In the genomic region with DNA sequence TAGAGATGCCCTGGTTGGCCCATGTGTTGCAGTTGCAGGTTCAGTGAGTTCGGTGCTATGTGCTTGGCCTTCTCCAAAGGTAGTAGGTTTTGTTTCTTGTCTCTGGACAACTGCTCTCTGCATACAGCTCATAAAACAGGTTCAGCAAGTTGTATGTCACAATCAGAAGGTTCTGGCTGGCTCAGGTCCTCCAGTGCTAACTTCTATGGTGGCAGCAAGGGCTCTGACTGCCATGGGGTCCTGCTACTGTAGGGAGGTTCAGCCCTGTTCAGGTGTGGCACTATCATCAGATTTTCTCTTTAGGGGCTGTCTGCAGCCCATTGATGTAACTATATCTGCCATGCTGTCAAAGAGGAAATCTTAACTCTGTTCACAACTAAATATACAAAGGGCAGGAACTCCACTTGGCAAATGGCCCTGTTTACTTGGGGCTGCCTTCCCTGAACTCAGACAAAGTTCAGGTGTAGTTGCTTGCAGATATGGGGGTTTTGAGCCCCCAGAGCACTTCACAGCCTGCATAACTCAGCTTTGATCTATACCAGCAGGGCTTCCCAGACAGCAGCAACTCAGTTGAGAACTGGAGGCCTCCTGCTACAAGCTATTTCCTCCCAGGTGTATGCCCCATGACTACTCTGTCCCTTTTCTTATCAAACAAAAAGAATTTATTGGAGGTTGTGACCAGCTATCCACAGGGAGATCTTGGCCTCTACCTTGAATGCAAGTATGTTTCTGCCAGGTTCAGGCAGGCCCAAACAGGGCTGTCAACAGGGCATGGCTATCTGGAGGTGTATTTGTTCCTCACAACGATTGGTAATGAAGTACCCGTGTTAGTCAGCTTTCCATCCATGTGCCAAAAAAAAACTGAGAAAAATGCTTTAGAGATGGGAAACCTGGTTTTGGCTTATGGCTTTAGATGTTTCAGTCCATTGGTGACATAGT, we compare ENCODE assay signal across 17 mouse cellular contexts. TPM values are rescaled to one million over a fixed set of nuclear protein-coding genes. Genes with fewer than 3 reads are reported as not detected.
DNase-seq lines count a peak whose midpoint lies in the region; ATAC-seq and TF ChIP-seq lines count a peak whose summit lies in the region.
"Had no signal": no experiment of that assay in that cellular context is flagged by ENCODE, and none has a peak within 500 bp of the region (broad histone marks: within the 10 kb centered on the region; RNA-seq: fewer than 3 reads in every experiment).

No protein-coding gene starts in this region.

- no peaks in the 10 kb centered on the region for H3K9me3 ChIP-seq in kidney, embryonic 15.5 days (replicated peaks)
- no peaks in the 10 kb centered on the region for H3K9me3 ChIP-seq in midbrain, embryonic 15.5 days
- H3K9me3 ChIP-seq in forebrain, postnatal 0 days (ENCODE audit: low read length) = no peaks in the 10 kb centered on the region
- no peaks in the 10 kb centered on the region for H3K9me3 ChIP-seq in midbrain, embryonic 11.5 days (ENCODE audit: control insufficient read depth, low read length)
- H3K9me3 ChIP-seq: midbrain, embryonic 10.5 days; neural tube, embryonic 15.5 days had no signal

- no peak for TF ChIP-seq CTCF in forebrain, postnatal 0 days (IDR thresholded peaks at IDR 0.05; ENCODE audit: low read depth)

- no peak overlapping the region for H3K4me3 ChIP-seq in kidney, embryonic 15.5 days (replicated peaks)
- H3K4me3 ChIP-seq in midbrain, embryonic 15.5 days = no peak overlapping the region
- H3K4me3 ChIP-seq in forebrain, postnatal 0 days (ENCODE audit: low read depth, low read length) = no peak overlapping the region
- H3K4me3 ChIP-seq in midbrain, embryonic 11.5 days (ENCODE audit: low read depth, low read length) = no peak overlapping the region
- H3K4me3 ChIP-seq: midbrain, embryonic 10.5 days; neural tube, embryonic 15.5 days had no signal

- no peaks in the 10 kb centered on the region for H3K36me3 ChIP-seq in kidney, embryonic 15.5 days
- no peaks in the 10 kb centered on the region for H3K36me3 ChIP-seq in midbrain, embryonic 15.5 days (replicated peaks)
- H3K36me3 ChIP-seq in forebrain, postnatal 0 days (ENCODE audit: insufficient read depth) = no peaks in the 10 kb centered on the region
- no peaks in the 10 kb centered on the region for H3K36me3 ChIP-seq in midbrain, embryonic 11.5 days (ENCODE audit: control insufficient read depth, insufficient read depth, low read length)
- H3K36me3 ChIP-seq: midbrain, embryonic 10.5 days; neural tube, embryonic 15.5 days had no signal

- H3K27ac ChIP-seq in kidney, embryonic 15.5 days = peak overlapping the region; percentile 27; the same call in 1 of the 2 replicates
- H3K27ac ChIP-seq in midbrain, embryonic 15.5 days = no peak overlapping the region
- H3K27ac ChIP-seq in forebrain, postnatal 0 days (ENCODE audit: low read depth, low read length) = no peak overlapping the region
- no peak overlapping the region for H3K27ac ChIP-seq in midbrain, embryonic 11.5 days (ENCODE audit: low read depth, low read length)
- H3K27ac ChIP-seq: liver, embryonic 14.5 days; midbrain, embryonic 10.5 days; neural tube, embryonic 15.5 days had no signal

- H3K9ac ChIP-seq in kidney, embryonic 15.5 days = no peak overlapping the region
- no peak overlapping the region for H3K9ac ChIP-seq in midbrain, embryonic 15.5 days
- H3K9ac ChIP-seq in forebrain, postnatal 0 days = no peak overlapping the region
- no peak overlapping the region for H3K9ac ChIP-seq in midbrain, embryonic 11.5 days (ENCODE audit: low read length)
- H3K9ac ChIP-seq: liver, embryonic 14.5 days; neural tube, embryonic 15.5 days had no signal

- no peaks in the 10 kb centered on the region for H3K4me1 ChIP-seq in kidney, embryonic 15.5 days
- no peaks in the 10 kb centered on the region for H3K4me1 ChIP-seq in midbrain, embryonic 15.5 days
- H3K4me1 ChIP-seq in forebrain, postnatal 0 days (ENCODE audit: insufficient read depth) = no peaks in the 10 kb centered on the region
- no peaks in the 10 kb centered on the region for H3K4me1 ChIP-seq in midbrain, embryonic 11.5 days (ENCODE audit: control insufficient read depth, insufficient read depth, low read length)
- H3K4me1 ChIP-seq: midbrain, embryonic 10.5 days; neural tube, embryonic 15.5 days had no signal

- no peak overlapping the region for H3K4me2 ChIP-seq in kidney, embryonic 15.5 days
- H3K4me2 ChIP-seq in midbrain, embryonic 15.5 days = no peak overlapping the region
- H3K4me2 ChIP-seq in forebrain, postnatal 0 days (ENCODE audit: low read depth) = no peak overlapping the region
- no peak overlapping the region for H3K4me2 ChIP-seq in midbrain, embryonic 11.5 days
- H3K4me2 ChIP-seq: heart, embryonic 11.5 days; neural tube, embryonic 15.5 days had no signal

- ATAC-seq in kidney, embryonic 15.5 days (replicated peaks; ENCODE audit: low FRiP score) = no peak
- ATAC-seq in midbrain, embryonic 15.5 days (replicated peaks) = no peak
- ATAC-seq in forebrain, postnatal 0 days = no peak
- no peak for ATAC-seq in midbrain, embryonic 11.5 days (ENCODE audit: low FRiP score)
- ATAC-seq: Patski had no signal

- no peaks in the 10 kb centered on the region for H3K27me3 ChIP-seq in kidney, embryonic 15.5 days
- H3K27me3 ChIP-seq in midbrain, embryonic 15.5 days (replicated peaks) = no peaks in the 10 kb centered on the region
- H3K27me3 ChIP-seq in forebrain, postnatal 0 days (ENCODE audit: insufficient read depth, low read length) = no peaks in the 10 kb centered on the region
- H3K27me3 ChIP-seq in midbrain, embryonic 11.5 days (ENCODE audit: control insufficient read depth, insufficient read depth, low read length) = no peaks in the 10 kb centered on the region
- H3K27me3 ChIP-seq: neural tube, embryonic 15.5 days had no signal

- 79% methylated on average over 3 of the region's 3 CpGs for WGBS in kidney, embryonic 15.5 days
- WGBS in midbrain, embryonic 15.5 days = 88% methylated on average over 3 of the region's 3 CpGs
- WGBS in forebrain, postnatal 0 days = 91% methylated on average over 3 of the region's 3 CpGs
- 88% methylated on average over 3 of the region's 3 CpGs for WGBS in midbrain, embryonic 11.5 days

- DNase-seq in kidney, adult 8-10 months = no peak
- peak; percentile 67 for DNase-seq in fat pad, adult 2 months (ENCODE audit: extremely low read depth, low read depth, low spot score)
- DNase-seq in lung, adult 18-20 months = peak; percentile 53 to 71
- DNase-seq in lung, postnatal 36 days = peak; percentile 73
- DNase-seq in forebrain, postnatal 0 days = no peak
- DNase-seq in midbrain, embryonic 11.5 days (ENCODE audit: low spot score, missing footprints) = no peak
- DNase-seq: cerebellum, postnatal 14 days; gastrocnemius, postnatal 14 days; heart, postnatal 36 days; thymus, postnatal 14 days had no signal

RNA-seq across cellular contexts. Expression of a gene that starts 28.9 kb away (rescaled TPM):
- 0.80 and 1.0 TPM in 2 replicates for polyA plus RNA-seq in kidney, embryonic 15.5 days (2015; fragmentation: Nextera tagmentation; extraction: Ambion mirVana)
- polyA plus RNA-seq in midbrain, embryonic 15.5 days (2015; fragmentation: Nextera tagmentation; extraction: Ambion mirVana) = 1.1 and 1.4 TPM in 2 replicates
- 1.7 and 3.0 TPM in 2 replicates for total RNA-seq in forebrain, postnatal 0 days (2014; rRNA removed)
- 0.33 and 0.65 TPM in 2 replicates for polyA plus RNA-seq in forebrain, postnatal 0 days (2015; fragmentation: Nextera tagmentation; extraction: Ambion mirVana)
- 4.9 and 6.8 TPM in 2 replicates for polyA plus RNA-seq in midbrain, embryonic 11.5 days (2014; fragmentation: Nextera tagmentation; extraction: Ambion mirVana)
- total RNA-seq: gastrocnemius, postnatal 14 days; heart, postnatal 36 days had no signal

Comparison
In these comparisons a context has a peak if more than half of its experiments do, and no peak if none do; other contexts are left out.
1. DNase-seq: peak in fat pad, adult 2 months (single experiment), lung, adult 18-20 months (2 of 2) and lung, postnatal 36 days (single experiment); none in kidney, adult 8-10 months (0 of 2), forebrain, postnatal 0 days (single experiment) and midbrain, embryonic 11.5 days (single experiment).